Mouse (Mus musculus): ENCODE data around the gene Tedc2.

DNA sequence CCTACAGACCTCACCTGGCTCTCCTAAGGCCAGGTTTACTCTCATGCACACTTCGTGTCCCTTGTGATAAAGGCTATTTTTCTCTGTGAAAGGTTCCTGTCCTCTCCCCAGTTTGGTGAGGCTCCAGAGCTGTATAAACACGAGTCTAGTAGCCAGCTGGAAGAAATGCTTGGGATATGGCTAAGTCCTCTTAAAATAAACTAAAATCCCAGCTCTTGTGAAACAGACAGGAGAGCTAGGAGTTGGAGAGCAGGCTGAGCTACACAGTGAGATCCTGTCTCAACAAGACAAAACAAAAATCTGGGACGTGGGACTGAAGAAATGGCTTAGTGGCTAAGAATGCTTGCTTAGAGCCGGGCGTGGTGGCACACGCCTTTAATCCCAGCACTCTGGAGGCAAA, 7.5 kb downstream of the Tedc2 start:
- no peak for TF ChIP-seq CTCF (IDR thresholded peaks at IDR 0.05; ENCODE audit: low read depth)
- TF ChIP-seq EP300 (optimal IDR thresholded peaks at IDR 0.05) = no peak

Data from stomach, postnatal 0 days (tissue).